Mouse (Mus musculus) hindbrain, postnatal 0 days (tissue): Measurements from ENCODE around the gene Itpr2. TPM values are rescaled to one million over a fixed set of nuclear protein-coding genes. Genes with fewer than 3 reads are reported as not detected.
"Not testable (repeated sequence)": the region's sequence is repeated elsewhere in the genome, so short reads cannot be mapped to it uniquely, and the experiment has no call there.

Experiments used
- ATAC-seq: fragments of 200-750 bp; cut with Nextera tagmentation; 2 replicates; pipeline ENCODE4 v1.8.0; 2017; ENCODE audit warnings: mild to moderate bottlenecking, moderate TSS enrichment, moderate library complexity
- DNase-seq: peaks from one replicate; pipeline ENCODE4 v3.0.0-alpha.2; 2015; ENCODE audit warnings: low spot score
- H3K27ac ChIP-seq: fragments of 300-500 bp; sonication (generic); 2 replicates; pipeline ENCODE4 v1.5.1; 2014; ENCODE audit warnings: mild to moderate bottlenecking
- H3K27me3 ChIP-seq: fragments of 300-500 bp; sonication (generic); 2 replicates; pipeline ENCODE4 v1.6.1; 2014; ENCODE audit warnings: low read length, mixed read lengths; ENCODE audit not compliant: insufficient read depth
- H3K36me3 ChIP-seq: fragments of 300-500 bp; sonication (generic); 2 replicates; pipeline ENCODE4 v1.6.1; 2014; ENCODE audit warnings: low read length, mixed read lengths; ENCODE audit not compliant: insufficient read depth
- H3K4me1 ChIP-seq: fragments of 300-500 bp; sonication (generic); 2 replicates; pipeline ENCODE4 v1.6.1; 2014; ENCODE audit warnings: antibody characterized with exemption, low read length, mixed read lengths; ENCODE audit not compliant: insufficient read depth
- H3K4me2 ChIP-seq: fragments of 300-500 bp; sonication (generic); 2 replicates; pipeline ENCODE4 v1.6.1; 2014; ENCODE audit warnings: low read depth, mild to moderate bottlenecking, low read length, moderate library complexity, mixed read lengths
- H3K4me3 ChIP-seq: fragments of 300-500 bp; sonication (generic); 2 replicates; pipeline ENCODE4 v1.5.1; 2014; ENCODE audit warnings: low read length
- H3K9ac ChIP-seq: fragments of 300-500 bp; sonication (generic); replicated peaks from 2 replicates; pipeline ENCODE4 v1.6.1; 2014; ENCODE audit warnings: mild to moderate bottlenecking, low read length, moderate library complexity, mixed read lengths
- H3K9me3 ChIP-seq: fragments of 300-500 bp; sonication (generic); 2 replicates; pipeline ENCODE4 v1.6.1; 2016; ENCODE audit warnings: low read length, mixed read lengths
- CTCF ChIP-seq: IDR thresholded peaks from 2 replicates; pipeline ENCODE4 v1.5.1; 2016; ENCODE audit warnings: antibody characterized with exemption, control low read depth, low read depth
- WGBS: fragments of 180-500 bp; shearing (Covaris S2); extraction: QIAGEN DNeasy Blood & Tissue Kit; methylation state at CpG from one replicate; pipeline ENCODE4 v1.1.7; 2014; 5-methylcytosine and 5-hydroxymethylcytosine counted together
- polyA plus RNA-seq: library from polyadenylated mRNA; unstranded; fragments of >200 nt; fragmentation: Nextera tagmentation; extraction: Ambion mirVana; gene quantifications from 2 replicates; pipeline ENCODE4 v1.2.1, GENCODE M21; 2015
- total RNA-seq: library from RNA; depleted of rRNA; stranded (reverse); fragments of >200 nt; gene quantifications from 2 replicates; pipeline ENCODE4 v1.2.3, GENCODE M21; 2014

Itpr2 gene
- total and polyA plus RNA-seq, 2 experiments from 2014 or later, result 15.3 to 15.7 TPM

- no peaks in the 10 kb centered on the region for H3K36me3 ChIP-seq
- ATAC-seq, result no peak
- no peaks in the 10 kb centered on the region for H3K9me3 ChIP-seq
Observed at GRCm38 (mm10) chr6:146474166-146474565, 27.9 kb downstream of the Itpr2 start.

GRCm38 (mm10) chr6:146473216-146473955 is 28.6 kb downstream of the Itpr2 start:
- H3K4me3 ChIP-seq, result no peak overlapping the region
- H3K4me2 ChIP-seq, result no peak overlapping the region
- H3K9me3 ChIP-seq, result no peaks in the 10 kb centered on the region
- H3K27me3 ChIP-seq, result no peaks in the 10 kb centered on the region
- H3K9ac ChIP-seq, result no peak overlapping the region
- no peak overlapping the region for H3K27ac ChIP-seq
- no peak for TF ChIP-seq CTCF
- H3K4me1 ChIP-seq, result no peaks in the 10 kb centered on the region
- no peaks in the 10 kb centered on the region for H3K36me3 ChIP-seq
- 65% methylated on average over 6 of the region's 6 CpGs for WGBS
- DNase-seq, result no peak
- no peak for ATAC-seq

More at GRCm38 (mm10) chr6:146474166-146474565, 27.9 kb downstream of the Itpr2 start:
- Histone ChIP-seq H3K4me1 (no peaks in the 10 kb centered on the region), H3K27ac (no peak overlapping the region), H3K9ac (no peak overlapping the region), H3K4me2 (no peak overlapping the region), H3K4me3 (no peak overlapping the region), H3K27me3 (no peaks in the 10 kb centered on the region)
- no peak for TF ChIP-seq CTCF
- 68% methylated on average over 4 of the region's 4 CpGs for WGBS
- DNase-seq, result no peak

- no peak for TF ChIP-seq CTCF
- Histone ChIP-seq H3K9ac (no peak overlapping the region), H3K27me3 (no peaks in the 10 kb centered on the region), H3K4me2 (no peak overlapping the region), H3K27ac (no peak overlapping the region), H3K36me3 (no peaks in the 10 kb centered on the region), H3K9me3 (no peaks in the 10 kb centered on the region), H3K4me1 (no peaks in the 10 kb centered on the region), H3K4me3 (no peak overlapping the region)
- no peak for ATAC-seq
- no peak for DNase-seq
- 88% methylated on average over 4 of the region's 4 CpGs for WGBS
Observed at GRCm38 (mm10) chr6:146470378-146470777, 31.6 kb downstream of the Itpr2 start.

- Histone ChIP-seq H3K27me3 (no peaks in the 10 kb centered on the region), H3K4me1 (no peaks in the 10 kb centered on the region), H3K4me2 (no peak overlapping the region), H3K27ac (no peak overlapping the region), H3K4me3 (no peak overlapping the region), H3K9me3 (no peaks in the 10 kb centered on the region), H3K36me3 (no peaks in the 10 kb centered on the region), H3K9ac (no peak overlapping the region)
- no peak for ATAC-seq
- no peak for TF ChIP-seq CTCF
- 83% methylated on average over 2 of the region's 2 CpGs for WGBS
- DNase-seq, result no peak
Observed at GRCm38 (mm10) chr6:146469936-146470335, 32.1 kb downstream of the Itpr2 start.

GRCm38 (mm10) chr6:146468361-146468760 is 33.7 kb downstream of the Itpr2 start:
- Histone ChIP-seq H3K36me3 (no peaks in the 10 kb centered on the region), H3K4me3 (no peak overlapping the region), H3K9me3 (no peaks in the 10 kb centered on the region), H3K4me1 (no peaks in the 10 kb centered on the region), H3K9ac (no peak overlapping the region), H3K27me3 (no peaks in the 10 kb centered on the region), H3K27ac (no peak overlapping the region), H3K4me2 (no peak overlapping the region)
- DNase-seq (no peak), ATAC-seq (no peak)
- no peak for TF ChIP-seq CTCF
- WGBS, result 55% methylated on average over 8 of the region's 8 CpGs

GRCm38 (mm10) chr6:146464645-146465042 is 37.4 kb downstream of the Itpr2 start:
- not testable (repeated sequence) for H3K4me3 ChIP-seq, H3K4me1 ChIP-seq, DNase-seq, H3K9ac ChIP-seq, H3K4me2 ChIP-seq, H3K27ac ChIP-seq, ATAC-seq, H3K36me3 ChIP-seq, H3K27me3 ChIP-seq, H3K9me3 ChIP-seq
- 95% methylated on average over 2 of the region's 2 CpGs for WGBS

GRCm38 (mm10) chr6:146464014-146464644 is 37.9 kb downstream of the Itpr2 start:
- Histone ChIP-seq H3K27ac (no peak overlapping the region), H3K27me3 (no peaks in the 10 kb centered on the region), H3K9me3 (no peaks in the 10 kb centered on the region), H3K4me3 (no peak overlapping the region), H3K9ac (no peak overlapping the region), H3K36me3 (no peaks in the 10 kb centered on the region), H3K4me2 (no peak overlapping the region), H3K4me1 (no peaks in the 10 kb centered on the region)
- TF ChIP-seq CTCF, result no peak
- DNase-seq, result no peak
- 89% methylated on average over 8 of the region's 8 CpGs for WGBS
- ATAC-seq, result no peak
